Mouse (Mus musculus): ENCODE data around the gene Wdfy4. TPM values are rescaled to one million over a fixed set of nuclear protein-coding genes. Genes with fewer than 3 reads are reported as not detected.
A peak's percentile ranks its signal among the peaks of the same experiment; 100 is the strongest.

Gene Wdfy4
- polyA plus RNA-seq, 1 experiment = 92.6 TPM

GRCm38 (mm10) chr14:32970700-32971099 lies 214.6 kb downstream of the Wdfy4 start:
- 94% methylated on average over 9 of the region's 9 CpGs for WGBS
- Histone ChIP-seq H3K4me3 (ENCODE audit: extremely low read depth, insufficient read depth, insufficient read length) (no peak overlapping the region), H3K27ac (ENCODE audit: insufficient read depth, low read length) (no peak overlapping the region), H3K36me3 (ENCODE audit: control insufficient read depth, insufficient read depth, low read length) (peaks cover 45% of the 10 kb centered on the region), H3K27me3 (ENCODE audit: control insufficient read depth, insufficient read depth, low read length) (no peaks in the 10 kb centered on the region), H3K4me1 (ENCODE audit: control insufficient read depth, insufficient read depth, insufficient read length) (no peaks in the 10 kb centered on the region)
- no peak for DNase-seq (ENCODE audit: low read depth in 1 of 2, low spot score in 2 of 2)
- TF ChIP-seq CTCF (IDR thresholded peaks at IDR 0.05; ENCODE audit: extremely low read depth, insufficient read depth, insufficient read length, insufficient replicate concordance) (no peak), POLR2A (IDR thresholded peaks at IDR 0.05; ENCODE audit: low read depth, low read length) (no peak)

GRCm38 (mm10) chr14:32964742-32965141 lies 220.6 kb downstream of the Wdfy4 start:
- TF ChIP-seq CTCF (IDR thresholded peaks at IDR 0.05; ENCODE audit: extremely low read depth, insufficient read depth, insufficient read length, insufficient replicate concordance) = no peak
- TF ChIP-seq POLR2A (IDR thresholded peaks at IDR 0.05; ENCODE audit: low read depth, low read length) = no peak
- DNase-seq (ENCODE audit: low read depth in 1 of 2, low spot score in 2 of 2) = no peak
- Histone ChIP-seq H3K27ac (ENCODE audit: insufficient read depth, low read length) (no peak overlapping the region), H3K4me1 (ENCODE audit: control insufficient read depth, insufficient read depth, insufficient read length) (no peaks in the 10 kb centered on the region), H3K27me3 (ENCODE audit: control insufficient read depth, insufficient read depth, low read length) (no peaks in the 10 kb centered on the region), H3K36me3 (ENCODE audit: control insufficient read depth, insufficient read depth, low read length) (peaks cover 34% of the 10 kb centered on the region), H3K4me3 (ENCODE audit: extremely low read depth, insufficient read depth, insufficient read length) (no peak overlapping the region)
- WGBS = 96% methylated on average over 10 of the region's 10 CpGs

- Histone ChIP-seq H3K36me3 (ENCODE audit: control insufficient read depth, insufficient read depth, low read length) (peaks cover 20% of the 10 kb centered on the region), H3K4me3 (ENCODE audit: extremely low read depth, insufficient read depth, insufficient read length) (no peak overlapping the region), H3K4me1 (ENCODE audit: control insufficient read depth, insufficient read depth, insufficient read length) (no peaks in the 10 kb centered on the region), H3K27ac (ENCODE audit: insufficient read depth, low read length) (no peak overlapping the region), H3K27me3 (ENCODE audit: control insufficient read depth, insufficient read depth, low read length) (no peaks in the 10 kb centered on the region)
- TF ChIP-seq CTCF (IDR thresholded peaks at IDR 0.05; ENCODE audit: extremely low read depth, insufficient read depth, insufficient read length, insufficient replicate concordance) = peak; percentile 55; the same call in 1 of the 2 replicates
- no peak for TF ChIP-seq POLR2A (IDR thresholded peaks at IDR 0.05; ENCODE audit: low read depth, low read length)
- DNase-seq (ENCODE audit: low read depth in 1 of 2, low spot score in 2 of 2) = no peak
- 64% methylated on average over 5 of the region's 5 CpGs for WGBS
Observed at GRCm38 (mm10) chr14:32960481-32960880, 224.8 kb downstream of the Wdfy4 start.

- WGBS = 81% methylated on average over 8 of the region's 8 CpGs
- Histone ChIP-seq H3K27ac (ENCODE audit: insufficient read depth, low read length) (no peak overlapping the region), H3K36me3 (ENCODE audit: control insufficient read depth, insufficient read depth, low read length) (peaks cover 9% of the 10 kb centered on the region), H3K4me1 (ENCODE audit: control insufficient read depth, insufficient read depth, insufficient read length) (no peaks in the 10 kb centered on the region), H3K4me3 (ENCODE audit: extremely low read depth, insufficient read depth, insufficient read length) (no peak overlapping the region), H3K27me3 (ENCODE audit: control insufficient read depth, insufficient read depth, low read length) (no peaks in the 10 kb centered on the region)
- no peak for DNase-seq (ENCODE audit: low read depth in 1 of 2, low spot score in 2 of 2)
- TF ChIP-seq POLR2A (IDR thresholded peaks at IDR 0.05; ENCODE audit: low read depth, low read length) = no peak
- no peak for TF ChIP-seq CTCF (IDR thresholded peaks at IDR 0.05; ENCODE audit: extremely low read depth, insufficient read depth, insufficient read length, insufficient replicate concordance)
Observed at GRCm38 (mm10) chr14:32958671-32959070, 226.6 kb downstream of the Wdfy4 start.

GRCm38 (mm10) chr14:32956486-32956885 lies 228.8 kb downstream of the Wdfy4 start:
- no peak for DNase-seq (ENCODE audit: low read depth in 1 of 2, low spot score in 2 of 2)
- no peaks in the 10 kb centered on the region for H3K27me3 ChIP-seq (ENCODE audit: control insufficient read depth, insufficient read depth, low read length)
- TF ChIP-seq CTCF (IDR thresholded peaks at IDR 0.05; ENCODE audit: extremely low read depth, insufficient read depth, insufficient read length, insufficient replicate concordance) (no peak), POLR2A (IDR thresholded peaks at IDR 0.05; ENCODE audit: low read depth, low read length) (no peak)
- H3K27ac ChIP-seq (ENCODE audit: insufficient read depth, low read length) = no peak overlapping the region
- H3K4me3 ChIP-seq (ENCODE audit: extremely low read depth, insufficient read depth, insufficient read length) = no peak overlapping the region
- no peaks in the 10 kb centered on the region for H3K4me1 ChIP-seq (ENCODE audit: control insufficient read depth, insufficient read depth, insufficient read length)
- peaks cover 6% of the 10 kb centered on the region for H3K36me3 ChIP-seq (ENCODE audit: control insufficient read depth, insufficient read depth, low read length)
- WGBS = 79% methylated on average over 8 of the region's 8 CpGs

GRCm38 (mm10) chr14:32950312-32951301 lies 234.7 kb downstream of the Wdfy4 start:
- no peak for DNase-seq (ENCODE audit: low read depth in 1 of 2, low spot score in 2 of 2)
- no peaks in the 10 kb centered on the region; the same call in 1 of the 2 replicates for H3K4me1 ChIP-seq (ENCODE audit: control insufficient read depth, insufficient read depth, insufficient read length)
- 41% methylated on average over 20 of the region's 20 CpGs for WGBS
- no peaks in the 10 kb centered on the region for H3K27me3 ChIP-seq (ENCODE audit: control insufficient read depth, insufficient read depth, low read length)
- H3K4me3 ChIP-seq (ENCODE audit: extremely low read depth, insufficient read depth, insufficient read length) = no peak overlapping the region
- H3K27ac ChIP-seq (ENCODE audit: insufficient read depth, low read length) = no peak overlapping the region
- no peaks in the 10 kb centered on the region for H3K36me3 ChIP-seq (ENCODE audit: control insufficient read depth, insufficient read depth, low read length)
- TF ChIP-seq CTCF (IDR thresholded peaks at IDR 0.05; ENCODE audit: extremely low read depth, insufficient read depth, insufficient read length, insufficient replicate concordance) = no peak
- no peak for TF ChIP-seq POLR2A (IDR thresholded peaks at IDR 0.05; ENCODE audit: low read depth, low read length)

- H3K36me3 ChIP-seq (ENCODE audit: control insufficient read depth, insufficient read depth, low read length) = no peaks in the 10 kb centered on the region
- H3K27ac ChIP-seq (ENCODE audit: insufficient read depth, low read length) = no peak overlapping the region
- H3K27me3 ChIP-seq (ENCODE audit: control insufficient read depth, insufficient read depth, low read length) = no peaks in the 10 kb centered on the region
- WGBS = 87% methylated on average over 2 of the region's 2 CpGs
- TF ChIP-seq CTCF (IDR thresholded peaks at IDR 0.05; ENCODE audit: extremely low read depth, insufficient read depth, insufficient read length, insufficient replicate concordance) (no peak), POLR2A (IDR thresholded peaks at IDR 0.05; ENCODE audit: low read depth, low read length) (no peak)
- H3K4me1 ChIP-seq (ENCODE audit: control insufficient read depth, insufficient read depth, insufficient read length) = no peaks in the 10 kb centered on the region; the same call in 1 of the 2 replicates
- no peak for DNase-seq (ENCODE audit: low read depth in 1 of 2, low spot score in 2 of 2)
- no peak overlapping the region for H3K4me3 ChIP-seq (ENCODE audit: extremely low read depth, insufficient read depth, insufficient read length)
Observed at GRCm38 (mm10) chr14:32947512-32947911, 237.8 kb downstream of the Wdfy4 start.
